Mouse (Mus musculus): ENCODE measurements around the gene Gm4707.
"Not testable (repeated sequence)": the region's sequence is repeated elsewhere in the genome, so short reads cannot be mapped to it uniquely, and the experiment has no call there.

The Gm4707 gene

DNA sequence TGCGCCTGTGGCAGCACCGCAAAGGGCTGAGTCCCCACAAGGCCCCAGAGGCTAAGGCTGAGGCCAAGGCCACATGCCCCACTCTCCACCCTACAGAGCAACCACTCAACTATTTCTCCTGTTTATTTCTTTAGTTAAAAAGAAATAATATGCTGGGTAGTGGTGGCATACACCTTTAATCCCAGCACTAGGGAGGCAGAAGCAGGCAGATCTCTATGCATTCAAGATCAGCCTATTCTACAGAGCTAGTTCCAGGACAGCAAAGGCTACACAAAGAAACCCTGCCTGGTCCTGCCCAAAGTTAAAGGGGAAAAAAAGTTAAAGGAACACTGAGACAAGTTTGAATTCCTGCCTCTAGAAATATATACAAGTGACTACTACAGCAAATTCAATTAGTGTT lies at the start of gene Gm4707:
Gm4707 (minus strand) TSS at position 101 of the 400 bp plus-strand sequence.
- no peak for DNase-seq (ENCODE audit: low spot score)

DNA sequence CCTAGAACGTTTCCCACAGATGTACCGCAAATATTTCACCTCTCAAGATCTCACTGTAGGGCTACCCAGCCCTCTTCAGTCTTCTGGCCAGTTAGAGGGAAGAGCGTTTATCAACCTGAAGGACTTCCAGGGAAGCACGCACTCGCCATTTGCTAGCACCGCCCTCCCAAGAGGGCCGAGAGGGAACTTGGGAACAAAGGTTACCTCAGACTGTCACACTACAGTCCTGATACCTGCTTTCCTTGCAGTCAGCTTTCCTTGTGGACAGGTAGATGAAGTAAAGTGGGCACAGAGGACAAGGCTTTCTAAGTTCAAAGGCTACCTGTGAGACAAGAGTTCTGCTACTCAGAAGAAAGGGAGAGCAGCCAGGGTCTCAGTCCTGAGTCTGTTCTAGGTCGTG lies 47.1 kb upstream of the Gm4707 start:
- DNase-seq (ENCODE audit: low spot score): no peak

DNA sequence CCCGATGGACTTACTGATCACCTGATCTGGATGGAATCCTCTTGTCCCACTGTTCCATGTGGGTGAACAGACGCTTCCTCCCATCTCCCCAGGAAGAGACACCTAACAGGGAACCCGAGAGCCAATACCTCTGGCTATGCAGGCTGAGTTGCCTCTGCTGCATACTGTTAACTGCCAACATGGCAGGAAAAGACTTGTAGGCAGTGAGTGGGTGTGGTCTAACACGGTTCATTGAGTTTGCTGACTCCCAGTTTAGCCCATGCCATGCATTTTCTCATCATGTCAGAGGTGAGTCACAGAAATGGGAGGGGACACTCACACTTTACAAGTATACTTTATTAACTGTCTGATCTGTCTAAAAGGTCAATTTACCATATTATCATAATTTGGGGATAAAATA lies 36.1 kb upstream of the Gm4707 start:
- DNase-seq (ENCODE audit: low spot score): no peak

DNA sequence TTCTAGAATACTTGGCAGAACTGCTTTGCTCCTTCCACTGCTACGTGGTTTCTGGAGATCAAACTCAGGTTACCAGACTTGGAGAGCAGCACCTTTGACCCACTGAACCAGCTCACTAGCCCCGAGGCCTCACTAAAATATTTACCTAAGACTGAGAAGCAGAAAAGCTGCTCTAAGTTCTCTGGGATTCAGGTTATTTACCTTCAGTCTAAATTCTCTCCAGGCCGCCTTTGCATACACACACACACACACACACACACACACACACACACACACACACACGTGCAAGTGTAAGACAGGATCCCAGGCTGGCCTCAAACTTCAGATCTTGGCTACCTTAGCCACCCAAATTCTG lies 31.6 kb upstream of the Gm4707 start:
- DNase-seq (ENCODE audit: low spot score): no peak

DNA sequence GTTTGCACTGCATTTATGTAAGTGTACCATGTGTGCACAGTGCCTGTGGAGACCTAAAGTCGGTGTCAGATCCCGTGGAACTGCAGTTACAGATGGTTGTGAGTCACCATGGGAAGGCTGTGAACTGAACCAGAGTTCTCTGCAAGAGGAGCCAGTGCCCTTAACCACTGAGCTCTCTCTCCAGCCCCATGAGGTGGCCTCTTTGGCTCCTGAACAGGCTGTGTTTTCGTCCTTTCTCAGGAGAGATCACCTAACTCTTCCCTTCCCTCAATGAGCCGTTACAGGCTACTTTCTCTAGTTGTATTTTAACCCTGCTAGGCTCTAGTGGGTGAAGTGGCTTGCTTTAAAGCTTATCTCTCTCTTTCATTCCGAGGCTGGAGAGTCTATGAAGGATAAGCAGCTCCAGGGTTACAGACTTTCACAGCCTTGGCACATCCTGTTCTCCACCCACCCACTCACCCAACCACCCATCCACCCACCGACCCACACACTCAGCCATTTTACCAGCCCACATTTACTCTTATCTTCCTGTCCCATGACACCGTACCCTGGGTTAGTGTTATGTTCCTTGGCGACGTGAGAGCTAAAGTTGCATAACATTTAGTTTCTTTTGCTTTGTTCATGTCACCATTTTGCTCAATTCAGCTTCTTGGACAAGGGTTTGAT lies 31.1 kb upstream of the Gm4707 start:
- DNase-seq (ENCODE audit: low spot score): no peak

DNA sequence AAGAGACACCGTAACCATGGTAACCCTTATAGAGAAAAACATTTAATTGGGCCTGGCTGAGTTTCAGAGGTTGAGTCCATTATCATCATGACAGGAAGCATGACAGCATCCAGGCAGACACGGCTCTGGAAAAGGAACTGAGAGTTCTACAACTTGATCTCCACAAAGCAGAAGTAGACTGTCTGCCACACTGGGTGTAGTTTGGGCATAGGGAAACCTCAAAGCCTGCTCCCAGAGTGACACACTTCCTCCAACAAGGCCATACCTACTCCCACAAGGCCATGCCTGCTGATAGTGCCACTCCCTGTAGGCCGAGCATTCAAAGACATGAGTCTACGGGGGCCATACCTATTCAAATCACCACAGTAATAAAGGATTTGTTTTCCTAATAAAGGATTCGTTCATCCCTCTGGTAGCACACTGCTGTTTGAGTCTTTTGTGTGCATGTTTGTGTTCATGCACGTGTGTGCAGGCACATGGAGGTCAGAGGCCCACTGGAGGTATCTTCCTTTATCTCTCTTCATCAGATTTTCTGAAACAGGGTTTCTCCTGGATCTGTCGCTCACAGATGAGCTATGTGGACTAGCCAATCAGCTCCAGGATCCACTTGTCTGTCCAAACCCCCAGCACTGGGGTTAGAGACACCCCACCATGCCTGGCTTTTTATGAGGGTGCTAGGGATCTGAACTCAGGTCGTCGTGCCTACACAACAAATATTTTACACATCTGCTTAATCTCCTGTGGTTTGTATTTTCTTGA lies 30.2 kb upstream of the Gm4707 start:
- no peak for DNase-seq (ENCODE audit: low spot score)

DNA sequence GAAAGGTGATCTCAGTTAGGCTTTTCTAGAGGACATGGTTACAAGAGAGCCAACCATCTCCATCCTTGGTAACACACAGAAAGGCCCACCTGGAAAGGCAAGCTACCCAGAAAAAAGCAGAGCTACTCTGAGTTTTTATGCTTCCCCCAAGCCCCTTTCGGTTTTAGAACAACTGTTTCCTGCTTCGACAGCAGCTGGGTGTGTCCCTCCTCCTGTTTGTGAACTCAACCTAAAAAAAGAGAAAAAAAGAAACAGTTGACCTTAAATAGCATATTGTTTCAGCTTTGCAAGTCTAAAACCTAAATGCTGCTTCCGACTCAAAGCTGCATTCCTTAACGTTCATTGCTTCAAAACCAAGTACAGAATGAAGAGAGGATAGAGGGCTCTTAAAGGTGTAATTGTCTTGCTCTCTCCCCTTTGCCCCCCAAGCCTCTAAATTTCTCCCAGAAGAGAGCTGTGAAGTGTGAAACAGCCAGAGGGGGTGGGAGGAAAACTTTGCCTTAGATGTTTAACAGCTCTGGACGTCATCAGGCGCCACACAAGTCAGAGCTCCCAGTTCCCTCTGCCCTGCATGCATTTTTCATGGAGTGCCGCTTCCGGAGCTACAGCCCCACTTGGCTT lies 26.6 kb upstream of the Gm4707 start:
- DNase-seq (ENCODE audit: low spot score): no peak

DNA sequence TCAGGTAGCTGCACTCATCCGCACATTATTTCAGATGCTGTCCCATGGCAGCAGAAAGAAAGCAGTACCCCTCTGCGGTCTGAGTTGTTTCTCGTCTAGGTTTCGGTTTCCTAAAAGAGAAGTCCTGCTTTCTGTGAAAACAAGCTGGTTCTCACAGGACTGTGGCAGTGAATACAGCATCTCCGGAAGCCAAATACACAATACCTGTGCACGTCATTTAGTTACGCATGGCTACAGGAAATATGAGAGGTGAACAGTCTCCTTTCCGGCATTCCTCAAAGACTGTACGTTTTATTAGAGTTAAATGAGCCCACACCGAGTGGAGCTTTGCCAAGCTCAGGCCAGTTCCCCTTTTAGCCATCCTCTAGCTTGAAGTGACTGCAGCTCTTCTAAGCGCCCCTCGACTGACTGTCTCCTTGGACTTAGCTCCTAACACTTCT lies 26.1 kb upstream of the Gm4707 start:
- DNase-seq (ENCODE audit: low spot score): no peak

DNA sequence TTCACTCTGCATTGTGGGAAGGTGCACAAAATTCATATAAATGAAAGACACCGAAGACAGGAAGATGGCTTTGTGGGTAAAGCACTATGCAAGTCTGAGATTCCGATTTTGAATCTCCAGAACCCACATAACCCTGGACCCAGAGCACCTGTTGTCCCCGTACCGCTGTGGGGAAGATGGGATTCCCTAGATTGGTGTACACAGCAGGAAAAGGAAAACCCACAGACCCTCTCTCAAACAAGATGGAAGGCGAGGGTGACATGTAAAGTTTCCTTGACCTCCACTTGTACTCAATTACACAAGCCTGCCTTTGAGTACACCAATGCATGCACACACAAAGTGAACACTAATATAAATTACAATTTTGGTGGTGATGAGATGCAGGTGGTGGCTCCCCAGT lies 25.0 kb upstream of the Gm4707 start:
- no peak for DNase-seq (ENCODE audit: low spot score)

DNA sequence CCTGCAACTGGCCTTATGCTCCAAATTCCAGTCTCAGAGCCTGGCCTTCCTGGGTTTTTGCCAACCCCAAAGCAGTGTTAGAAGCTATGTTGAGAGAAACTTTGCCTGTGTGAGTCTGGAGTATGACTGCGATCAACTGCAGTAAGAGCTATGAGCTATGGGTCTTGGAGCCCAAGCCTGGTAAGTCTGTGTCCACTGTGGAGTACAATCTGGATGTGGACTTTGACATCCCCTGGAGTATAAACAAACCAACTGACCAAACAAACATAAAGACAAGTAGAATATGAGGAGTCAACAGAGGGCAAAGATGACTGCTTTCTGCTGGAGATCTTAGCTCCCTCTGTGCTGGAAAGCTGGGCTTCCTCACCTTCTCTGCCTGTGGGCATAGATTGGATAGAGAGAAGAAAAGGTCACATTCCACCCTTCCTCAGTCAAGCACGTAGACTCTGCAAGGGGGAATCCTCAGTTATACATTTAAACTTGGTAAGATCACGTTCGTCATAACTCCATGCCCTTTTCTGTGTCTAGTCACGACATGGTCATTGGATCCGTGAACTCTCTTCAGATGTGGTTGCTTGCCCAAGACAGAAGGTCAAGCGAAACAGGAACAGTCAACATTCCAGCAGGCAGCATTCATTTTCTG lies 23.8 kb upstream of the Gm4707 start:
- no peak for DNase-seq (ENCODE audit: low spot score)

DNA sequence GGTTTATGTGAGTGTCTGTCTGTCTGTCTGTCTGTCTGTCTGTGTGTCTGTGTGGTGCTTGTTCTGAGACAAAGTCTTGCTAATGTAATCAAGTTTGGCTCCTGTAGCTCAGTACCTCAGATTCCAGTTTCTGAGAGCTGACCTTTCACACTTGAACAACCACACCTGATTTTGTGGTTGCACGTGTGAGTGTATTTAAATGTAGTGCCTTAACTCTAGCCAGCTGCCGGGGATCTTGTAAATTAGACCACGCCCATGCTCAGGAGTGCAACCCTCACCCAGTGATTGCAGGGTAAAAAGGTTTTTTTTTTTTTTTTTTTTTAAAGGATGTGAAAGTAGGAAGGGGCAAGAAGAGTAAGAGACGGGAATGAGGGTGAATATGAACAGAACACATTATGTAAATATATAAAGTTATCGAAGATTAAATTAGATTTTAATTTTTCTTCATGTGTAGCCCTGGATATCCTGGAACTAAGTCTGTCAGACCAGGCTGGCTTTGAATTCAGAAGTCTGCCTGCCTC lies 19.7 kb upstream of the Gm4707 start:
- no peak for DNase-seq (ENCODE audit: low spot score)

DNA sequence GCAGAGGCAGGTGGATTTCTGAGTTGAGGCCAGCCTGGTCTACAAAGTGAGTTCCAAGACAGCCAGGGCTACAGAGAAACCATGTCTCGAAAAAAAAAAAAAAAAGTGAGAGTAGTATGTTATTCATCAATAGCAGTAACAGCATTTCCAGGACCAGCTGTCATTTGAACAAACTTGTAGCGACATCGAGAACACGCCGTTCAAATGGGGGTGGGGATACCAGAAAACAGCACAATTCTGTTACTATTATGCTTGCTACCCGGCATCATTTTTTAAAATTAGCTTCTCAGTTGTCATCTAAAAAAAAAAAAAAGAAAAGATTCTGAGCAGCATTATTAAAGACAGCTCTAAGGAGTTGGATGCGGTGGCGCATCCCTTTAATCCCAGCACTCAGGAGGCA lies 17.8 kb upstream of the Gm4707 start:
- DNase-seq (ENCODE audit: low spot score): no peak

DNA sequence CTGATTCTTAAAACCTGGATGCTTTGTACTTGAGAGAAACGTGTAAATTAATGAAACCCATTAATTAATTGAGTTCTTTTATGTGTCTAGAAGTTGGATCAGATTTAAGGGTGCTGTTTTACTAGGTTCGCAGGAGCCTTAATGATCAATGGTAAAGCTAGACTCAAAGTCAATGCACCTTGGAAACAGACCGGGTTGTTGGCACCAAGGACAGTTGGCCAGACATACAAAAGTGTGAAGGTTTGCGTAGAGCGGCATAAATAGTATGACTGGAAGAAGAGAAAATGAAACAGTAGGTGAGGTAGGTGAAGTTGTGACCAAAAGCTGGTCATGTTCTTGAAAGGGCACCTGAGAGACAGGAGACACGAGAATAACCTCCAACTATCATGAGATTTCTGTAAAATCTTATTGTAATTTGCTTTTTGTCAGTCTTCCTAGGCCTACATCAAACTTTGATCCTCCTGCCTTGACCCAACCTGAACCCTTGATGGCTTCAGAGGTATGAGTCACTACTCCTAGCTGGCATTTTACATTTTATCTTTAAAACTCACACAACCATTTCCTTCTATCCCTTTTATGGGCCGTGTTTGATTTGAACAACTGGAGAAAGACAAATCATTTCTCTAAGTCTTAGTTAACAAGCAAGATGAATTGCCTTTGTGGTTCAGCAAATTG lies 16.8 kb upstream of the Gm4707 start:
- DNase-seq (ENCODE audit: low spot score): no peak

DNA sequence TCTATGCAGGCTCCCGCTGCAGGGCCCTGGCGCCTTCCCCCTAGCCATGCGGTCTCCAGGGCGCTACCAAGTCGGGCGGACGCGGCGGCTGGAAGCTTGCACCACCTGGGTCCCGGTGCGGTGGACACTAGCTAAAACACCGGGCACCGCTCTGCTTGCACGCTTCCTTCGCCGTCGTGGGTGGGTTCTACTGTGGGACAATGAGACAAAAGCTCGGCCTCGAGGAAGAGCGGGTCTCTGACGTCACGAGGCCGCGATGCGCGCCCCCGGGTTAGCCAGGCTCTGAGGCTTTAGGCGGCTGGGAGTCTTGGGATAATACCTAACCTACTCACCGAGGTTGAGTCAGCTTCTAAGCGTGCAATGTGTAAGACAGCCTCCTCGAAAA lies 16.0 kb upstream of the Gm4707 start:
- DNase-seq (ENCODE audit: low spot score): peak; percentile 82

DNA sequence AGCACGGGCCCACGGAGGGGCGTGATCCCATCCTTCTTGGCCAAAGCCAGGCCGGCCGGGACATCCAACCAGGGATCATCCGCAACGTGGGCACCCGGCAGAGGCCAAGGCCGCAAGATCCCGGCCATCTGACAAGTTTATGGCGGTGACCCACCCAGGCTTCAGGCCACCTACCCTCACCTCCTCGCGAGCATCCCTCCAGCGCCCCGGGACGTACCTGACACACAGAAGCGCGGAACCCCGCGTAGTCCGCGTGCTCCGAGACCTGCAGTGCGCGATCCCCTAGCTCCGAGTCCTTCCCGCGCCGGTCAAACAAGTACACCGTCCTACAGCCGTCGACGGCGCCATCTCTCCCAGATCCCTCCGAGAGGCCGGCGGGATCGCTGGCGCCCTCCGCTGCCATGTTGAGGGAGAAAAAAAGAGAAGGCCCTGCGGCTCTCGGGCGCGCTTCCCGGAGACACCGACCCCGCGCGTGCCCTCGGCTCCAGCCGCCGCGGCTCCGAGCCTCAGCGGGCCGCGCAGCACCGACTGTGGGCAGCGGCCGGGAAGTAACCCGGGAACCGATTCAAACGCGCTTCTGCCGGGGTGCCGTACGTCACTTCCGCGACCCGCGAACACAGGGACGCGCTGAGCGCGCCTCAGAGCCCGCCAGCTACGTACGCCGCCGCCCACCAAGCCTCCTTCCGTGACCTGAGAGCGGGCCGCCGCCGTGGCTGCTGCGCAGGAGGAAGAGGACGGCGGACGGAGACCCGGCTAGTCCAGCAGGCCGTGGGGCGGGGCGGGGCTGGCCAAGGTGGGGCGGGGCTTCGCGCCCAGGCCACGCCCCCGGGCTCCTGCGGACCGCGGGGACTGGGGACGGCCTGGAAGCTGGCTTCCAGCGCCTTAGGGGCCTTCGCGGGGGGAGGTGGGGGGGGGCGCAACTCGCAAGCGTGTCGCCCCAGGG lies 15.3 kb upstream of the Gm4707 start, which contains the start of gene Smchd1:
Smchd1 (minus strand) TSS at position 582 of the 943 bp plus-strand sequence.
- DNase-seq (ENCODE audit: low spot score): peak; percentile 94

DNA sequence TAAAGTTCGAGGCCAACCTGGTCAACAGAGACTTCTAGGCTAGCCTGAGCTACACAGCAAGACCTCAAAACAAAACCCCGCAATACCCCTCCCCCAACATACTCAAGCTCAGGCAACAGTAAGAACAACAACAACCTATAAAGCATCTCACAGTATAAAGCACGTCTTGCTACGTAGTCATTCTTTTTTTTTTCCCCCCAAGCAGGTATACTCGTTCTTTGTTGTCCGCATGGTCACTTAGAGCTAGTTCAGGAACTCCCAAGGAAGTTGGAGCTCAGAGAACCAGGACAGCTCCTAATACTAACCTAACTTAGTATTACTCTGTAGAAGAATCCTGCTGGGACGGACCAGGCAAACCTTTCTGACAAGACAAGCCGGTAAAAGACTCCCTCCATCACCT lies 14.4 kb upstream of the Gm4707 start:
- DNase-seq (ENCODE audit: low spot score): no peak

DNA sequence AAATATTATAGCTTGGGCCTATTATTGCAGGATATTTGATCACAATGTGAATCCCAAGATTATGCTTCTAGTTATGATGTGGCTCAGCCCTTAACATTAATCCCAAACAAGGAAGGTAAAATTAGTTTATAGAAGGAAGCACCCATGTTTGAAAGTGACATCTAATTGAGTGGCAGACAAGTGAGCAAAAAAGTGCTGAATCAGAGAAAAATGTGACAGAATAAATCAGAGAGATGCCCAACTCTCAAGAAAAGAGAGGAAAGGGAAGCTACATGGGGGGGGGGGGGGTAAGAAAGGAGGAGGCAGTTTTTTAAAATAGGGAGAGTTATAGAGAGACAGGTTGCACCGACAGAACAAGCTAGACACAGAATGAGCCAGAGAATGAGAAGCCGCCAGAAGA lies 11.5 kb upstream of the Gm4707 start:
- DNase-seq (ENCODE audit: low spot score): no peak

DNA sequence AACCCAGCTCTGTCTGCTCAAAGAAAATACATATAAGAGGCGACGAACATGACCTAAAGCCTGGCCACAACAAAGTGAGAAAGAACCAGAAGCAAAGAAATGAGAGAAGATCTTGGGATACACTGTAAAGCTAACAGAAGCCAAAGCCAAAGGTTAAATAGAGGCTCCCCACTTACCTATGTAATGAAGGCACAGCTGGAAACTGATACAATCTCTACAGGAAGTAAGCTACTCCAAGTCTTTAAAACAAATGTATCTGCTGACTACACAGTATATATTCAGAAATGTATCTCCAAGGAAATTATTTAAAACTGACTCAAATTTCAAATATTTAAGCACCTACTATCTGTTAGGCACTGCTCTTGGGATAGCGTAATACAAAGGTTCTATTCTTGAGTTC lies 594 bp upstream of the Gm4707 start:
- no peak for DNase-seq (ENCODE audit: low spot score)

DNA sequence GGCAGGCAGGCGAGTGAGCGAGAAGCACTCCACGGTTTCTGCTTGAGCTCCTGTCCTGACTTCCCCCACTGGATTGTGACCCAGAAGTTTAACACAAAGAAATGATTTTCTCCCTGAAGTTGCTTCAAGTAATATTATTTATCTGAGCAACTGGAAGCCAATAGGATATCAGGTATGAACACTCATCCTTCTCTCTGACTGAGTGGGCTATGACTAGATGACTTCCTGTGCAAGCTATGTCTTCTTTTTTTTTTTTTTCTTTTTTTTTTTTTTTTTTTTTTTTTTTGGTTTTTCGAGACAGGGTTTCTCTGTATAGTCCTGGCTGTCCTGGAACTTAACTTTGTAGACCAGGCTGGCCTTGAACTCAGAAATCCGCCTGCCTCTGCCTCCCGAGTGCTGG lies 2.4 kb downstream of the Gm4707 start:
- DNase-seq (ENCODE audit: low spot score): not testable (repeated sequence)

DNA sequence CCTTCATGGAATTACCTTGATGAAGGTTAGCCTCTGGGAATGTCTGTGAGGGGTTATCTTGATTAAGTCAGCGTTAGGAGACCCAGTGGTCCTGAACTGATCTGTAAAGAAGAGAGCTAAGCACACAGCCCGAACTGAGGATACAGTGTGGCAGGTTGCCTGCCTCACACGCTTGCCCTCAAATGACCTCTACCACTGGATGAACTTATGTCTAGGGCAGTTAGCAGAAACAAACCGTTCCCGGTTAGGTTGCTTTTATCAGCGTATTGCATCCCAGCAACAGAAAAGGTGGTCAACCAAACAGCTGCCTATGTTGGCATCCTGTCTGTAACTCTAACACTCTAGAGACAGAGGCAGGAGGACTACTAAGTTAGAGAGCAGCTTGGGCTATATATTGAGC lies 14.5 kb downstream of the Gm4707 start:
- DNase-seq (ENCODE audit: low spot score): no peak

DNA sequence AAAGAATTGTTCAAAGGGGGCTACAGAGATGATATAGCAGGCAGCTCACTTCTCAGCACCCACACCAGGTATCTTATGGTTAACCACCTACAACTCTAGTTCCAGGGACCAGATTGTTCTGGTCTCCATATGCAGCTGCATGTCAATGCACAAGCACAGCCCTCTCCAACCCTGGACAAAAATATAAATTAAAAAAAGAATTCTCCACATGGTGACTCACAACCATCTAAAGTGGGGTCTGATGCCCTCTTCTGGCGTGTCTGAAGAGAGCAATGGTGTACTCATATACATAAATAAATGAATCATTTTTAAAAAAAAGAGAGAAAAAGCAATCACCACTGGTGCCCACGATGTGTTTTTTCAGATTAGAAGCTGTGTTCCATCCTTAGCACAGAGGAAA lies 15.0 kb downstream of the Gm4707 start:
- DNase-seq (ENCODE audit: low spot score): no peak
